Mouse (Mus musculus): ENCODE data around the gene Rnf224. TPM values are rescaled to one million over a fixed set of nuclear protein-coding genes. Genes with fewer than 3 reads are reported as not detected.
A peak's percentile ranks its signal among the peaks of the same experiment; 100 is the strongest.

Rnf224 gene
- total and polyA plus RNA-seq, 3 experiments = not detected

GRCm38 (mm10) chr2:25196172-25196954 lies 40.2 kb downstream of the Rnf224 start, which contains the start of gene Tor4a:
TSS of gene Tor4a (minus strand) at chr2:25196886.
- TF ChIP-seq IRF4 (IDR thresholded peaks at IDR 0.05; ENCODE audit: low read depth, low read length) = 0 out of 2 replicates have a peak, but pooled peaks have one; percentile 63
- TF ChIP-seq MEF2A (IDR thresholded peaks at IDR 0.05; ENCODE audit: borderline replicate concordance, low read depth, low read length) = no peak; the same call in 1 of the 2 replicates
- TF ChIP-seq TBP (conservative IDR thresholded peaks at IDR 0.05; ENCODE audit: low read depth, low read length) = 0 out of 2 replicates have a peak, but pooled peaks have one; percentile 54
- no peak for TF ChIP-seq POLR2AphosphoS2 (IDR thresholded peaks at IDR 0.05; ENCODE audit: low read depth, low read length)
- no peak for TF ChIP-seq USF1 (IDR thresholded peaks at IDR 0.05; ENCODE audit: low read depth, low read length)
- peak; percentile 96 for TF ChIP-seq ELF1 (IDR thresholded peaks at IDR 0.05; ENCODE audit: low read depth, low read length)
- TF ChIP-seq NRF1 (IDR thresholded peaks at IDR 0.05; ENCODE audit: low read depth, low read length) = peak; percentile 88
- TF ChIP-seq E2F4 (IDR thresholded peaks at IDR 0.05; ENCODE audit: insufficient replicate concordance, low read depth, low read length) = no peak
- peak; percentile 75 for TF ChIP-seq HCFC1 (IDR thresholded peaks at IDR 0.05; ENCODE audit: low read depth, low read length)
- peak; percentile 53 for TF ChIP-seq MAZ (IDR thresholded peaks at IDR 0.05; ENCODE audit: low read depth, low read length)
- TF ChIP-seq ETS1 (conservative IDR thresholded peaks at IDR 0.05; ENCODE audit: low read depth, low read length) = peak; percentile 72
- TF ChIP-seq POLR2A (IDR thresholded peaks at IDR 0.05; ENCODE audit: low read depth, low read length) = peak; percentile 75
- TF ChIP-seq USF2 (conservative IDR thresholded peaks at IDR 0.05; ENCODE audit: low read depth, low read length) = no peak
- TF ChIP-seq TCF12 (IDR thresholded peaks at IDR 0.05; ENCODE audit: low read depth, low read length) = peak; percentile 61; the same call in 1 of the 2 replicates
- peak; percentile 57; the same call in 1 of the 2 replicates for TF ChIP-seq KAT2A (IDR thresholded peaks at IDR 0.05; ENCODE audit: insufficient replicate concordance, low read length)
- TF ChIP-seq NELFE (IDR thresholded peaks at IDR 0.05; ENCODE audit: low read depth, low read length) = peak; percentile 28; the same call in 1 of the 2 replicates
- peak; percentile 32; the same call in 1 of the 2 replicates for TF ChIP-seq BHLHE40 (IDR thresholded peaks at IDR 0.05; ENCODE audit: low read depth, low read length)
- dilution Hi-C loops (cut with MboI; ENCODE audit: extremely low pct_ligation_motif_present, extremely low pct_unique_long_range_greater_than_20kb, low sequenced_read_pairs) (no loop called here), in situ Hi-C loops (cut with MboI; ENCODE audit: low pct_ligation_motif_present, low pct_unique_long_range_greater_than_20kb, low sequenced_read_pairs) (no loop called here)
- Histone ChIP-seq H3K79me2 (replicated peaks; ENCODE audit: control insufficient read depth, extremely low read depth, insufficient read depth, poor library complexity, severe bottlenecking) (peaks cover 16% of the 10 kb centered on the region), H3K4me3 (replicated peaks in 1 of 3; ENCODE audit: low read depth in 2 of 3, low read length in 2 of 3, poor library complexity in 1 of 3) (peak within 1 kb of the TSS; percentile 61 to 98 (median 83)), H3K36me3 (replicated peaks in 1 of 2; ENCODE audit: control insufficient read depth in 1 of 2, insufficient read depth in 1 of 2, low read length in 1 of 2) (peaks cover 23 to 57% of the 10 kb centered on the region in 2 experiments), H3K9ac (ENCODE audit: insufficient read depth, low read depth) (peak within 1 kb of the TSS; percentile 95), H3K4me1 (ENCODE audit: control insufficient read depth in 1 of 2, insufficient read depth in 2 of 2) (peaks cover 14 to 36% of the 10 kb centered on the region in 2 experiments), H3K9me3 (replicated peaks; ENCODE audit: low read length) (no peaks in the 10 kb centered on the region), H3K4me2 (ENCODE audit: insufficient read depth, low read depth, poor library complexity, severe bottlenecking) (peak within 1 kb of the TSS; percentile 99), H3K27ac (ENCODE audit: insufficient read depth, low read depth) (peak within 1 kb of the TSS; percentile 98), H3K27me3 (replicated peaks) (no peaks in the 10 kb centered on the region)
- peak; percentile 99 for DNase-seq (ENCODE audit: extremely low read depth)

Data from CH12.LX (cell line).